Mouse (Mus musculus) layer of hippocampus, postnatal 25 days (tissue): ENCODE measurements at regions not wholly inside any gene's neighbourhood (a gene's known extent, or its start where the extent isn't known, plus 50 kb on each side); places are given as distances from the start of the nearest gene placed in this dataset.

Experiments
- DNase-seq, 2 experiments: peaks; one replicate each; pipeline ENCODE4 v3.0.0; 2022; ENCODE audit warnings: mixed read lengths in 2 of 2, low spot score in 1 of 2; ENCODE audit errors: extremely low spot score in 1 of 2

DNA sequence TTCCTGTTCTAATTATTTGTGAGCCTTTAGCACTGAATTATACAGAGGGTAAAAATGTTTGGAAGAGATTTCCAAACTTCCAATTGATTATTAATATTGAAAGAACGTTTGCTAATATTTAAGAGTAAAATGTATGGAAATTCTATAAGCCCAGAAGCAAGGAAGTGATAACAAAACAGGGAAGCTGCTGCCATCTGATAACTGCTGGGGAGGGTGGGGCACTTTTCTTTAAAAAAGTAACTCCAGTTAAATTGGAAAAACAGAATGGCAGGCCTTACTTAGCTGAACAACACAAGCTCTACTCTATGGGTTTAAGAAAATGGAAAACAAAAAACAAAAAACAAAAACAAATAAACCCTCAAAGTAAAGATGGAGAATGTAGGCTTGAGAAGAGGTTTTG lies 1327.7 kb downstream of the Hace1 start:
- DNase-seq: no peak

DNA sequence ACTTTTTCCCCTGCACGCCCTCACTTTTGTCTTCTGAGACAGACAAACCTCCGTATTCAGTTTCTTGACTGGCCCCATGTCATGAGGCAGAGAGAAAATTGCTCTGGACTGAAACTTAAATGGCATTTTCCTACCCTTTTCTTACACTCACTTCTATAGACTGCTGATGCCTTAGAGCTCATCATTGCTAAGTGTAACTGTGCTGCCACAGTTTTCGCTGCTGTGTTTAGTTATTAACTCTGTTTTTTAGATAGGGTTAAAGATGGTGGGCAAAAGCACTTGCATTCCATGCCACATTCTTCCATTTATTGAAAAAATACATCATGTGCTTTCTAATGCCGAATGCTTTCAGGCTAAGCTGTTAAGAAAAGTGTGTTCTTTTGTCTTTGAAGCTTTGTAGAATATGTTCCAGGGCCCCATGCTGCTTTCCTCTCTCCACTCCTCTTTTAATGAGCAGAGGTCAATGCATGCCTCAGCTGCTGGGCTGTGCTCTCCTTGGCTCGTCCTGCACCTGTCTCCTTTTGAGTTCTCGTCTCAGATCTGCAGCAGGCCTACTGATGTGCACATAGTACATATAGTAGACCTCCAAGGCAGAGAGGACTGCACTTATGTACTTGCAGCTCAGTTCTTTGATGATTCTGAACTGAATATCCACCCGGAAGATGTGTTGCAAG lies 1345.0 kb downstream of the Hace1 start:
- no peak for DNase-seq

- DNase-seq: no peak
Observed at GRCm38 (mm10) chr10:46934311-46934710, 1356.7 kb downstream of the Hace1 start.

GRCm38 (mm10) chr10:46936248-46936970 lies 1358.8 kb downstream of the Hace1 start:
- DNase-seq: no peak

DNA sequence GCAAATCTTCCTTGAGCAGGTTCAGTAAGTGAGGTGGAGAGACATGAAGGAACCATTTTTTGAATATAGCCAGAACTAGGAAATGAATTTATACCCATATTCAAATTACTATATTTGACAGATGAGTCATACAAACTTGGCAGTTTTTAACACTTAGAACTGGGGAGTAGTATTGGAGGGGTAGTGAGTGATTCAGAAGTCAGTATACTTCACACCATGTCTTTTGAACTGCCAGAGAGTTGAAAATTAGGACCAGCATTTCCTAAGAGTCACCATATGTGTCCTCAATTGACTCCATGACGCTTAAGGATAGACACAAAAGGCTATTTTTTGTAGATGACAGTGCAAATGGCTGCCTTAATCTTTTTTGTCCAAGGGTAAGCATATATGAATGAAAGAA lies 1361.7 kb downstream of the Hace1 start:
- no peak for DNase-seq

DNA sequence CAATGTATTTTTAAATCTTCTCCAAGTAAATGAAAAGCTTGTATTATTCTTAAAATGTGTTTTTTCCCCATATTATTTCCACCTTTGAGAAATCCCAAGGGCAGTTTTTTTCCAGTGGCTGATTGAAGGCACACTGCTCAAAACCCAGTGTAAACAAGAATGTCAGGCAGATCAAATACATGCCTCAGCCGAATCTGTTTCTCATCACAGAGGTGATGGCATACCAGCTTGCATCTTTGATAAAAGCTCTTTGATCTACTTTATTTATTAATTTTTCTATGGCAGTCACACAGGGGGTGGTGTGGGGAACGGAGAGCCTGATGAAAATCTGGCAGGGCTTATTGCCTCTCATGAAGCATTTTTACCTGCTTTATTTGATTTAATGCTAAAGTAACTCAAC lies 1362.2 kb downstream of the Hace1 start:
- DNase-seq: no peak

DNA sequence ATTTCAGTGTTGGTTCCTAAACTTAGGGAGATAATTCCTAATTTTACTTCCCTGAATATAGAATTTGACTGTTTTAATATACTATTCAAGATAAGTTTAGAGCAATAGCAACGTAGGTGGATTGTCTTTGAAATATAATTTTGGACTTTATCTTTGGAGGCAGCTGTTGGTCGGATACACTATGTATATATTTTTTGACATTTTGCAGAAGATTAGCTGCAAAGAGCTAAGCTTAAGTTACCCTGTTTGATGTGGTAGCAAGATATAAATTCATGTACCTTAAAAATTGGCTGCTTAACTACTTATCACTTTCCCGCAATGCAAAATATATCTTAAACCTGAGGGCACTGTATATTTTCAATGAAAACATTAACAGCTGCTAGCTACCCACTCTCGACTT lies 1375.3 kb downstream of the Hace1 start:
- no peak for DNase-seq

GRCm38 (mm10) chr10:46954701-46955100 lies 1377.1 kb downstream of the Hace1 start:
- no peak for DNase-seq

DNA sequence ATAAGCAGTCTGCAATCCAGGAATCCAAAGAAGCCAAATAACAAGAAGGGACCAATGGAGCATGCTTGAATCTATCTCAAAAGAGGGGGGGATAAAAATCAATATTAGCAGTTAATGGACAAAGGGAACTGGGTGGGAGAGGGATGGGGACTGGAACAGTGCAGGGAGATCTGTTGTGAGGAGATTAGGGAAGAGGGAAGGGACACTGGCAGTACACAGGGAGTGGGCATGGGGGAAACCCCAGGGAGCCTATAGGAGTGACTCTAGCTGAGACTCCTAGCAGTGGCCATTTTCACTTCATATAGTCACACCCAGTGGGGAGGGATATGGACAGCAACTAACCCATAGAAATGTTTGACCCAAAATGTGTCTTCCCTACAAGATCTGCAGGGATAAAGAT lies 1402.8 kb downstream of the Hace1 start:
- DNase-seq: no peak

DNA sequence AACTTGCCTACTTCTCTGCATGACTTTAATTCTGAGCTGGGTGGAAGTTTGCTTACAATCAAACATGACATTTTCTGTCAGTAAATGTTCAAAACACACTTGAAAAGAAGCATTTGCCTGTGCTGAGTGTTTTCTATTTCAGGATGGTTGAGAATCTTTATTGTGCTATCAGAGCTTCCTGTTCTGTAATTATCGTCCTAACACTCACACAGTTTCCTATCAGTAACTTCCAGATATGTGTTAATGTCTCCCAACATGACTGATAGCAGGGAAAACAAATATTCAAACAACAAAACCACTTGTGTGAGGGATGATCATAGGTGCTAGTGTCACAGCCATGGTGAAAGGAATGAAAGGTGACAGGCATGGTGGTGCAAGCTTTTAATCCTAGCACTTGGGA lies 1422.1 kb downstream of the Hace1 start:
- DNase-seq: no peak

GRCm38 (mm10) chr10:47028765-47029164 lies 1451.1 kb downstream of the Hace1 start:
- DNase-seq: no peak

- no peak for DNase-seq
Observed at GRCm38 (mm10) chr10:47054672-47055071, 1477.0 kb downstream of the Hace1 start.

GRCm38 (mm10) chr10:47102551-47102950 lies 1524.9 kb downstream of the Hace1 start:
- peak in 1 of 2 experiments; percentile 9 for DNase-seq
